Mouse (Mus musculus): Measurements from ENCODE around the gene Slit1. TPM values are rescaled to one million over a fixed set of nuclear protein-coding genes. Genes with fewer than 3 reads are reported as not detected.
A peak's percentile ranks its signal among the peaks of the same experiment; 100 is the strongest.

The Slit1 gene
- polyA plus RNA-seq, 1 experiment from 2014 or later, result 0.97 TPM

- 62% methylated on average over 17 of the region's 17 CpGs for WGBS
- no peak for ATAC-seq (ENCODE audit: insufficient read depth, low FRiP score)
- no peaks in the 10 kb centered on the region for H3K4me1 ChIP-seq (ENCODE audit: control insufficient read depth, insufficient read depth, low read length)
- no peak overlapping the region for H3K9ac ChIP-seq (ENCODE audit: low read length)
- no peaks in the 10 kb centered on the region for H3K9me3 ChIP-seq (replicated peaks; ENCODE audit: control insufficient read depth, low read length)
- H3K4me2 ChIP-seq (ENCODE audit: low read depth, low read length), result no peak overlapping the region
- H3K4me3 ChIP-seq (replicated peaks; ENCODE audit: low read length), result no peak overlapping the region
- no peak overlapping the region for H3K27ac ChIP-seq (ENCODE audit: low read length)
- H3K36me3 ChIP-seq (ENCODE audit: control insufficient read depth, insufficient read depth, low read length), result no peaks in the 10 kb centered on the region
- peaks cover 8% of the 10 kb centered on the region for H3K27me3 ChIP-seq (ENCODE audit: control insufficient read depth, insufficient read depth, low read length)
Measured at GRCm38 (mm10) chr19:41660294-41660998, 83.0 kb downstream of the Slit1 start.

- no peak overlapping the region for H3K4me3 ChIP-seq (replicated peaks; ENCODE audit: low read length)
- no peaks in the 10 kb centered on the region for H3K4me1 ChIP-seq (ENCODE audit: control insufficient read depth, insufficient read depth, low read length)
- ATAC-seq (ENCODE audit: insufficient read depth, low FRiP score), result no peak
- H3K9me3 ChIP-seq (replicated peaks; ENCODE audit: control insufficient read depth, low read length), result no peaks in the 10 kb centered on the region
- H3K36me3 ChIP-seq (ENCODE audit: control insufficient read depth, insufficient read depth, low read length), result no peaks in the 10 kb centered on the region
- no peak overlapping the region for H3K27ac ChIP-seq (ENCODE audit: low read length)
- H3K27me3 ChIP-seq (ENCODE audit: control insufficient read depth, insufficient read depth, low read length), result peaks cover 8% of the 10 kb centered on the region
- no peak overlapping the region for H3K4me2 ChIP-seq (ENCODE audit: low read depth, low read length)
- H3K9ac ChIP-seq (ENCODE audit: low read length), result no peak overlapping the region
- 21% methylated on average over 9 of the region's 9 CpGs for WGBS
Measured at GRCm38 (mm10) chr19:41657446-41657845, 86.0 kb downstream of the Slit1 start.

- Histone ChIP-seq H3K27me3 (ENCODE audit: control insufficient read depth, insufficient read depth, low read length) (peaks cover 8% of the 10 kb centered on the region), H3K4me2 (ENCODE audit: low read depth, low read length) (no peak overlapping the region), H3K9me3 (replicated peaks; ENCODE audit: control insufficient read depth, low read length) (no peaks in the 10 kb centered on the region), H3K36me3 (ENCODE audit: control insufficient read depth, insufficient read depth, low read length) (no peaks in the 10 kb centered on the region), H3K4me3 (replicated peaks; ENCODE audit: low read length) (no peak overlapping the region), H3K27ac (ENCODE audit: low read length) (no peak overlapping the region), H3K4me1 (ENCODE audit: control insufficient read depth, insufficient read depth, low read length) (no peaks in the 10 kb centered on the region), H3K9ac (ENCODE audit: low read length) (no peak overlapping the region)
- no peak for ATAC-seq (ENCODE audit: insufficient read depth, low FRiP score)
- 73% methylated on average over 14 of the region's 14 CpGs for WGBS
Measured at GRCm38 (mm10) chr19:41656671-41657070, 86.8 kb downstream of the Slit1 start.

- Histone ChIP-seq H3K4me2 (ENCODE audit: low read depth, low read length) (no peak overlapping the region), H3K9ac (ENCODE audit: low read length) (no peak overlapping the region), H3K4me3 (replicated peaks; ENCODE audit: low read length) (no peak overlapping the region), H3K36me3 (ENCODE audit: control insufficient read depth, insufficient read depth, low read length) (no peaks in the 10 kb centered on the region), H3K27me3 (ENCODE audit: control insufficient read depth, insufficient read depth, low read length) (peaks cover 8% of the 10 kb centered on the region), H3K27ac (ENCODE audit: low read length) (no peak overlapping the region), H3K4me1 (ENCODE audit: control insufficient read depth, insufficient read depth, low read length) (no peaks in the 10 kb centered on the region), H3K9me3 (replicated peaks; ENCODE audit: control insufficient read depth, low read length) (no peaks in the 10 kb centered on the region)
- peak; percentile 47; the same call in 1 of the 2 replicates for ATAC-seq (ENCODE audit: insufficient read depth, low FRiP score)
- WGBS, result 7% methylated on average over 9 of the region's 9 CpGs
Measured at GRCm38 (mm10) chr19:41655970-41656369, 87.5 kb downstream of the Slit1 start.

GRCm38 (mm10) chr19:41655089-41655783 is 88.2 kb downstream of the Slit1 start:
- Histone ChIP-seq H3K4me1 (ENCODE audit: control insufficient read depth, insufficient read depth, low read length) (no peaks in the 10 kb centered on the region), H3K4me2 (ENCODE audit: low read depth, low read length) (no peak overlapping the region), H3K9ac (ENCODE audit: low read length) (no peak overlapping the region), H3K36me3 (ENCODE audit: control insufficient read depth, insufficient read depth, low read length) (no peaks in the 10 kb centered on the region), H3K9me3 (replicated peaks; ENCODE audit: control insufficient read depth, low read length) (no peaks in the 10 kb centered on the region), H3K4me3 (replicated peaks; ENCODE audit: low read length) (no peak overlapping the region), H3K27ac (ENCODE audit: low read length) (no peak overlapping the region), H3K27me3 (ENCODE audit: control insufficient read depth, insufficient read depth, low read length) (peaks cover 8% of the 10 kb centered on the region)
- no peak for ATAC-seq (ENCODE audit: insufficient read depth, low FRiP score)
- 9% methylated on average over 6 of the region's 6 CpGs for WGBS

- Histone ChIP-seq H3K27me3 (ENCODE audit: control insufficient read depth, insufficient read depth, low read length) (peaks cover 4% of the 10 kb centered on the region), H3K4me3 (replicated peaks; ENCODE audit: low read length) (no peak overlapping the region), H3K4me2 (ENCODE audit: low read depth, low read length) (no peak overlapping the region), H3K27ac (ENCODE audit: low read length) (no peak overlapping the region), H3K9ac (ENCODE audit: low read length) (no peak overlapping the region), H3K9me3 (replicated peaks; ENCODE audit: control insufficient read depth, low read length) (no peaks in the 10 kb centered on the region), H3K4me1 (ENCODE audit: control insufficient read depth, insufficient read depth, low read length) (no peaks in the 10 kb centered on the region; the same call in 1 of the 2 replicates), H3K36me3 (ENCODE audit: control insufficient read depth, insufficient read depth, low read length) (no peaks in the 10 kb centered on the region)
- ATAC-seq (ENCODE audit: insufficient read depth, low FRiP score), result no peak
- 52% methylated on average over 10 of the region's 10 CpGs for WGBS
Measured at GRCm38 (mm10) chr19:41651967-41652366, 91.5 kb downstream of the Slit1 start.

GRCm38 (mm10) chr19:41649394-41649793 is 94.1 kb downstream of the Slit1 start:
- 34% methylated on average over 10 of the region's 10 CpGs for WGBS
- Histone ChIP-seq H3K27ac (ENCODE audit: low read length) (no peak overlapping the region), H3K4me2 (ENCODE audit: low read depth, low read length) (no peak overlapping the region), H3K4me3 (replicated peaks; ENCODE audit: low read length) (no peak overlapping the region), H3K4me1 (ENCODE audit: control insufficient read depth, insufficient read depth, low read length) (no peaks in the 10 kb centered on the region; the same call in 1 of the 2 replicates), H3K27me3 (ENCODE audit: control insufficient read depth, insufficient read depth, low read length) (no peaks in the 10 kb centered on the region), H3K9me3 (replicated peaks; ENCODE audit: control insufficient read depth, low read length) (no peaks in the 10 kb centered on the region), H3K36me3 (ENCODE audit: control insufficient read depth, insufficient read depth, low read length) (no peaks in the 10 kb centered on the region), H3K9ac (ENCODE audit: low read length) (no peak overlapping the region)
- no peak for ATAC-seq (ENCODE audit: insufficient read depth, low FRiP score)

GRCm38 (mm10) chr19:41646947-41647631 is 96.4 kb downstream of the Slit1 start:
- ATAC-seq (ENCODE audit: insufficient read depth, low FRiP score), result peak; percentile 51; the same call in 1 of the 2 replicates
- no peaks in the 10 kb centered on the region for H3K36me3 ChIP-seq (ENCODE audit: control insufficient read depth, insufficient read depth, low read length)
- WGBS, result 36% methylated on average over 16 of the region's 16 CpGs
- no peaks in the 10 kb centered on the region for H3K9me3 ChIP-seq (replicated peaks; ENCODE audit: control insufficient read depth, low read length)
- H3K27ac ChIP-seq (ENCODE audit: low read length), result no peak overlapping the region
- H3K9ac ChIP-seq (ENCODE audit: low read length), result no peak overlapping the region
- no peaks in the 10 kb centered on the region; the same call in 1 of the 2 replicates for H3K4me1 ChIP-seq (ENCODE audit: control insufficient read depth, insufficient read depth, low read length)
- no peak overlapping the region for H3K4me3 ChIP-seq (replicated peaks; ENCODE audit: low read length)
- no peak overlapping the region for H3K4me2 ChIP-seq (ENCODE audit: low read depth, low read length)
- H3K27me3 ChIP-seq (ENCODE audit: control insufficient read depth, insufficient read depth, low read length), result no peaks in the 10 kb centered on the region

- no peaks in the 10 kb centered on the region for H3K4me1 ChIP-seq (ENCODE audit: control insufficient read depth, insufficient read depth, low read length)
- H3K27me3 ChIP-seq (ENCODE audit: control insufficient read depth, insufficient read depth, low read length), result no peaks in the 10 kb centered on the region
- WGBS, result 56% methylated on average over 11 of the region's 11 CpGs
- no peak overlapping the region for H3K9ac ChIP-seq (ENCODE audit: low read length)
- no peak overlapping the region for H3K4me2 ChIP-seq (ENCODE audit: low read depth, low read length)
- no peak overlapping the region for H3K4me3 ChIP-seq (replicated peaks; ENCODE audit: low read length)
- H3K9me3 ChIP-seq (replicated peaks; ENCODE audit: control insufficient read depth, low read length), result no peaks in the 10 kb centered on the region
- no peaks in the 10 kb centered on the region for H3K36me3 ChIP-seq (ENCODE audit: control insufficient read depth, insufficient read depth, low read length)
- no peak overlapping the region for H3K27ac ChIP-seq (ENCODE audit: low read length)
- ATAC-seq (ENCODE audit: insufficient read depth, low FRiP score), result no peak
Measured at GRCm38 (mm10) chr19:41643010-41643409, 100.5 kb downstream of the Slit1 start.
